Mouse (Mus musculus) midbrain, embryonic 13.5 days (tissue): ENCODE results near the gene Arl3. TPM values are rescaled to one million over a fixed set of nuclear protein-coding genes. Genes with fewer than 3 reads are reported as not detected.

ENCODE experiments used
- ATAC-seq: fragments of 200-750 bp; cut with Nextera tagmentation; 2 replicates; pipeline ENCODE4 v1.8.0; 2017; ENCODE audit warnings: mild to moderate bottlenecking, moderate TSS enrichment, moderate library complexity
- H3K27ac ChIP-seq: fragments of 300-500 bp; sonication (generic); 2 replicates; pipeline ENCODE4 v1.5.1; 2015; ENCODE audit warnings: inconsistent platforms, mild to moderate bottlenecking, moderate library complexity
- H3K27me3 ChIP-seq: fragments of 300-500 bp; sonication (generic); 2 replicates; pipeline ENCODE4 v1.6.1; 2015; ENCODE audit warnings: mild to moderate bottlenecking, inconsistent platforms
- H3K36me3 ChIP-seq: fragments of 300-500 bp; sonication (generic); 2 replicates; pipeline ENCODE4 v1.6.1; 2015; ENCODE audit warnings: mild to moderate bottlenecking, inconsistent platforms
- H3K4me1 ChIP-seq: fragments of 300-500 bp; sonication (generic); replicated peaks from 2 replicates; pipeline ENCODE4 v1.6.1; 2015; ENCODE audit warnings: inconsistent platforms
- H3K4me2 ChIP-seq: fragments of 300-500 bp; sonication (generic); replicated peaks from 2 replicates; pipeline ENCODE4 v1.6.1; 2015; ENCODE audit warnings: moderate library complexity, mild to moderate bottlenecking, inconsistent platforms
- H3K4me3 ChIP-seq: fragments of 300-500 bp; sonication (generic); replicated peaks from 2 replicates; pipeline ENCODE4 v1.5.1; 2015; ENCODE audit warnings: mild to moderate bottlenecking, inconsistent platforms
- H3K9ac ChIP-seq: fragments of 300-500 bp; sonication (generic); replicated peaks from 2 replicates; pipeline ENCODE4 v1.6.1; 2015; ENCODE audit warnings: mild to moderate bottlenecking, inconsistent platforms
- H3K9me3 ChIP-seq: fragments of 300-500 bp; sonication (generic); 2 replicates; pipeline ENCODE4 v1.6.1; 2016; ENCODE audit warnings: mild to moderate bottlenecking, inconsistent platforms
- WGBS: fragments of 180-500 bp; shearing (Covaris S2); methylation state at CpG from one replicate; pipeline ENCODE4 v1.1.7; 2015; 5-methylcytosine and 5-hydroxymethylcytosine counted together
- polyA plus RNA-seq: library from polyadenylated mRNA; unstranded; fragments of >200 nt; fragmentation: Nextera tagmentation; extraction: Ambion mirVana; gene quantifications from 2 replicates; pipeline ENCODE4 v1.2.1, GENCODE M21; 2015

Arl3 gene
- polyA plus RNA-seq, 1 experiment from 2014 or later, result 238 TPM

DNA sequence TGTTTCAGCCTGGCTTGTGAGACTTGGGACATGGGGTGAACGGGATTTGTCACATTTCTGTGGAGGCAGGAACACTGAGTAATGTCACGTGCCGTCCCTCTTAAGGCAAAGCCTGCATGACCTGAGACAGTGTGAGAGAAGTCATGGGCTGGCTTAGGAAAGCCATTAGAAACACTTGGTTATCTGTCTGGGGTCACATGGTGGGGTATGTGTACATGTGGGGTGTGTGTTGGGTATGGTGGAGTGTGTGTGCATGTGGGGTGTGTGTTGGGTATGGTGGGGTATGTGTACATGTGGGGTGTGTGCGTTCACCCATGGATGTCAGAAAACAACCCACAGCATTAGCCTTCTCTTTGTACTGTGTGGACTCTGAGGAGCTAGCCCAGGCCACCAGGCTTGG, 22.6 kb downstream of the Arl3 start:
- Histone ChIP-seq H3K36me3 (peaks cover 60% of the 10 kb centered on the region), H3K4me1 (peaks cover 22% of the 10 kb centered on the region), H3K4me2 (no peak overlapping the region), H3K4me3 (no peak overlapping the region), H3K27ac (no peak overlapping the region), H3K27me3 (no peaks in the 10 kb centered on the region), H3K9ac (no peak overlapping the region), H3K9me3 (no peaks in the 10 kb centered on the region)
- ATAC-seq, result no peak
- WGBS, result 85% methylated on average over 4 of the region's 4 CpGs

DNA sequence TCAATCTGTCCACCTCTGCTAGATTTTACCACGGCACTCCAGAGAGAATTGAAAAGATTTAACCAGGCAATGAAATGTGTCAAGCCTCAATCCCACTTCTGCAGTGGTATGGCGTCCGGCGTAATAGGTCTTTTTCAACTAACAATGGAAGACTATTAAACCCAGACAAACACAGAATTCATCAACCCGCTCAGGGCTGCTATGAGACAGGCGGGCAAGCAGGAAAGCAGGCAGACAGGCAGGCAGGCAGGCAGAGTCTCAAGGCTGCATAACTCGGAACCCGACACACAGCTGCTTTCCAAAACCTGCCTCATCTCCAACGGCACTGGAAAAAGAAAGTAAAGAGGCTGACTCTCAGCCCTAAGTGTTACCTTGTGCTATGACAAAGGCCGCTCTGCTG, 24.9 kb downstream of the Arl3 start:
- peaks cover 11% of the 10 kb centered on the region; the same call in 1 of the 2 replicates for H3K4me1 ChIP-seq
- peaks cover 56% of the 10 kb centered on the region for H3K36me3 ChIP-seq
- WGBS, result 55% methylated on average over 10 of the region's 10 CpGs
- H3K27me3 ChIP-seq, result no peaks in the 10 kb centered on the region
- H3K9me3 ChIP-seq, result no peaks in the 10 kb centered on the region
- H3K4me2 ChIP-seq, result no peak overlapping the region
- H3K9ac ChIP-seq, result no peak overlapping the region
- H3K4me3 ChIP-seq, result no peak overlapping the region
- peak overlapping the region; percentile 70 for H3K27ac ChIP-seq
- no peak for ATAC-seq

DNA sequence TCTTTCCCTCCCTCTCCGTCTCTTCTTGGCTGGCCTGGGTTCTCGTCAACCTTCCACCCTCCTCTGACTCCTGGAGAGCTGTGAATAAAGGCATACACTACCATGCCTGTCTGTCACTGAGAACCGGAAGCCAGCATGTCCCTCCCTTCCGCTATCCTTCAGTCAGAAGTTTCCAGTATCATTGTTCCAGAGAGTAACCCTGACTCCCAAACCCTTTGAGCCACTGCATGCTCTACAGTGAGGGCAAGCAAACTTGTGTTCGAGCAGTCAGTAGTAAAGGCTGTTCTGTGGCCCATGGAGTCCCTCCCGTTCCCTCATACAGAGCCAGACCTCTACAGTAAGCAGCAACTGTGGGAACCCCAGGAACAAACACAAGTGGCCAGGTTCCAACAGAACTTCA, 25.4 kb downstream of the Arl3 start:
- H3K4me3 ChIP-seq, result no peak overlapping the region
- no peak overlapping the region for H3K4me2 ChIP-seq
- peak overlapping the region; percentile 70; the same call in 1 of the 2 replicates for H3K27ac ChIP-seq
- no peak overlapping the region for H3K9ac ChIP-seq
- ATAC-seq, result no peak
- peaks cover 62% of the 10 kb centered on the region for H3K36me3 ChIP-seq
- peaks cover 11% of the 10 kb centered on the region; the same call in 1 of the 2 replicates for H3K4me1 ChIP-seq
- WGBS, result 75% methylated on average over 6 of the region's 6 CpGs
- H3K27me3 ChIP-seq, result no peaks in the 10 kb centered on the region
- no peaks in the 10 kb centered on the region for H3K9me3 ChIP-seq

DNA sequence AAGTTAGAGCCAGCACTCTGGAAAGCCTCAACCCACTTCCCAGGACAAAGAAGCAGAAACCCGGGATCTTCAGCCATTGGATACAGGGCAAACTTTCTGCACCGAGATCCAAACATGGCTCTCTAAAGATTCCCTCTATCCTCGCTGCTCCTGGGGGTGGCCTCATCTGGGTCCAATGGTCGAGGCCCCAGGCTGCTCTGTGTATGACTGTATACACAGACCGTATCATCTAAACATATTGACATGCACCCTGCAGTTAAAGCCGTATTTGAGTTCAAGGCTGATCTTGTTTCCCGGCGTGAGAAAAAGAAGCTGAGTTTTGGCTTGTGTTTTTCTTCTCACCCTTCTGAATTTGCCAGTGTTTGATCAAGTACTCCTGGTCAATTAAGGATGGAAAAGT, 30.2 kb downstream of the Arl3 start:
- Histone ChIP-seq H3K27ac (no peak overlapping the region), H3K36me3 (peaks cover 56% of the 10 kb centered on the region), H3K9me3 (no peaks in the 10 kb centered on the region), H3K9ac (no peak overlapping the region), H3K4me1 (peaks cover 6% of the 10 kb centered on the region; the same call in 1 of the 2 replicates), H3K4me2 (no peak overlapping the region), H3K27me3 (no peaks in the 10 kb centered on the region), H3K4me3 (no peak overlapping the region)
- 86% methylated on average over 8 of the region's 8 CpGs for WGBS
- ATAC-seq, result no peak

DNA sequence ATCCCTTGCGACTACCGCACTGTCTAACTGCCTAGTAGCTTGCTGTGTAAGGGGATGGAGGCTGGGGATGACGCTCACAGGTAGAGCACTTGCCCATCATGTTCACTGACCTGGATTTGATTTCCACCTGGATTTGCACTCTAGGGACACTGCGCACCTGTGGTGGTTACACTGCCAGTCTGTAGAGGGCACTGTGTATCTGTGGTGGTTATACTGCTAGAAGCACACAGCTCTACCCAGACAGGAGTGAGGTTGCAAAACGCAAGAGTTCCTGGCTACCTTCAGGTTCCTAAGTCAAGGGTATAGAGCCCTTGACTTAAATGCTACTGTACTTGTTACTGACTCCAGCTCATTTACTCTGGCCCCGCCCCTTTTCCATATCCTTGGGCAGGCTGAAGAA, 34.8 kb downstream of the Arl3 start:
- H3K4me3 ChIP-seq, result no peak overlapping the region
- H3K9me3 ChIP-seq, result no peaks in the 10 kb centered on the region
- H3K4me2 ChIP-seq, result no peak overlapping the region
- H3K36me3 ChIP-seq, result peaks cover 46% of the 10 kb centered on the region
- H3K27ac ChIP-seq, result no peak overlapping the region
- H3K9ac ChIP-seq, result no peak overlapping the region
- peaks cover 20% of the 10 kb centered on the region for H3K4me1 ChIP-seq
- 90% methylated on average over 6 of the region's 6 CpGs for WGBS
- no peak for ATAC-seq
- H3K27me3 ChIP-seq, result no peaks in the 10 kb centered on the region

DNA sequence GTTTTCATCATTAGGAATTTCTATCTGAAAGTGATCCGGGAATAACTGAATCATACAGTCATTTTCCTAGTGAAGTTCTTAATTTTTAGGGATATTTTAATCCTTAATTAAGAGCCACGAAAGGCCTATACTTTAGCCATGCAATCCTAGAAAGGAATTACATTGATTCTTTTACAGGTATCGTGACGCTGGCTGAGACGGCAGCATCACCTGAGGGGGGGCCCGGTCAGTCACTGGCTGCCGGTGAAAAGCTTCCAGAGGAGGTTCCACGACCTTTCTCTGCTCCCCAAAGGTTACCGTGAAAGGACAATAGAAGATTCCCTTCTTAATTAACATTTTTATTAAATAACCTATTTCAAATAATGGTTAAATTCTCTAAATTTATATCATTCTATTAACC, 35.6 kb downstream of the Arl3 start:
- H3K4me1 ChIP-seq, result peaks cover 28% of the 10 kb centered on the region
- H3K4me2 ChIP-seq, result no peak overlapping the region
- no peaks in the 10 kb centered on the region for H3K9me3 ChIP-seq
- 90% methylated on average over 9 of the region's 9 CpGs for WGBS
- no peak overlapping the region for H3K4me3 ChIP-seq
- H3K27ac ChIP-seq, result no peak overlapping the region
- no peaks in the 10 kb centered on the region for H3K27me3 ChIP-seq
- H3K9ac ChIP-seq, result no peak overlapping the region
- ATAC-seq, result no peak
- peaks cover 38% of the 10 kb centered on the region for H3K36me3 ChIP-seq

DNA sequence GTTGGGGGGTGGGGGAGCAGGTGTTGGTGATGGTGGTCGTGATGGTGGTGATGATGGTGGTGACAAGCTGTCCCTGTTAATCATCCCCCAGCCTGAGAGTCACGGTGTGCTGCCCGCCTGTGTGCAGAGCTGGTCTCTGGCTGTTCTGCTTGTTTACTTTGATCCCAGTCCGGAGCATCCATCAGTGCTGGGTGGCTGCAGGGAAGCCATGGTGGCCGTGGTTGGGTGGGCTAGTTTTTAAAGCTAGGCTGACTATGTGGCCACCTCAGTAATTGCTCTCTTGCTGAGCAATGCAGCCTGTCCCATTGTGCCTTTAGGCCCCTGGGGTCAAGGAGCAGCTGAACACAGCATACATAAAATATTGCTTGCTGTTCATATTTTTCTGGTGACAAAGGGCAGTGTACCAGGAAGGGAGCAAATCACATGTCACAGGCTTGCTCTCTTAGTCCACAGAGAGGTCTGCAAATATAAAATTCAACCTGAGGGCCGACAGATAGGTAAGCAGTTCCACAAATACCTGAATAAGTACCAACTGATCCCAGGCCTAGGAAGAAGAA, 38.4 kb downstream of the Arl3 start:
- WGBS, result 38% methylated on average over 6 of the region's 6 CpGs
- no peak overlapping the region for H3K4me3 ChIP-seq

DNA sequence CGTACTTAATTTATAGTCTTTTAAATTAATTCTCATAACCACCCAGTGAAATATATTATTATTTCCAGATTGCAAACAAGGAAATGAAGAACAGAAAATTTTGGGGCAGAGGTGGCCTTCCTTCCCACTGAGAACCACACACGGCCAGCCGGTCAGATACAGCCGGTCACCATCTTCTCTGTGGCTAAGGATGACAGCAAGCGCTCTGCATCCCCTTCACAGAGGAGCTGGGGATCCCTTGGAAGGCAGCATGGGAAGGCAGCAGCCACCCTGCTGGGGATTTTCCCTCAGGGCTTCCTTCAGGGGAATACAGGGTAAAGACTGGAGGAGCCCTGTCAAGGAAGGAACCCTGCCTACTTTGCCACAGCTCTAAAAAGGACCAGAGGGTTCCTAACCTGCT, 39.5 kb downstream of the Arl3 start:
- peaks cover 67% of the 10 kb centered on the region for H3K4me1 ChIP-seq
- peak overlapping the region; percentile 42; the same call in 1 of the 2 replicates for H3K9ac ChIP-seq
- H3K27ac ChIP-seq, result peak overlapping the region; percentile 82
- H3K27me3 ChIP-seq, result no peaks in the 10 kb centered on the region
- no peak for ATAC-seq
- H3K9me3 ChIP-seq, result no peaks in the 10 kb centered on the region
- peaks cover 7% of the 10 kb centered on the region; the same call in 1 of the 2 replicates for H3K36me3 ChIP-seq
- H3K4me2 ChIP-seq, result no peak overlapping the region
- 58% methylated on average over 5 of the region's 5 CpGs for WGBS
- no peak overlapping the region for H3K4me3 ChIP-seq

More for the DNA sequence above, 38.4 kb downstream of the Arl3 start:
- Histone ChIP-seq H3K27ac (peak overlapping the region; percentile 39; the same call in 1 of the 2 replicates), H3K9me3 (no peaks in the 10 kb centered on the region), H3K4me1 (peaks cover 56% of the 10 kb centered on the region), H3K36me3 (peaks cover 12% of the 10 kb centered on the region; the same call in 1 of the 2 replicates), H3K4me2 (no peak overlapping the region), H3K9ac (no peak overlapping the region), H3K27me3 (no peaks in the 10 kb centered on the region)
- no peak for ATAC-seq

DNA sequence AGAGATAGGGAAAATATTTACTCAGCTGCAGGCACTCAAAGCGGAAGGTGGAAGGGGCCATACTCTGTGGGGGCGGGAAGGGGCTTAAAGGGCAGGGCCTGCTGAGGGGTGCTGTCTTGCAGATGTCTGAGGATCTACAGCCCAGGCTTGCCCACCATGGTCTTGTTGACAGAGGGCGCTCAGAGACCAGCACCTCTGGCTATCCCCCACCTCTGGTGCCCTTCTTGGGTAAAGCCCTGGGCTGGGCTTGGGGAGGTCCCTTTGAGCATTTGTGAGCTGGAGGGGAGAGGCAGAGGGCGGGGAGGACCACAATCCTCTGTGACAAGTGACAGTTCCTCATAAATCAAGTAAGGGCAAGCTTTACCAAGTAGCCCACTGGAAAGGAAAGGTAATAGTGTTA, 39.9 kb downstream of the Arl3 start:
- Histone ChIP-seq H3K4me2 (no peak overlapping the region), H3K4me1 (peaks cover 71% of the 10 kb centered on the region), H3K4me3 (no peak overlapping the region), H3K9me3 (no peaks in the 10 kb centered on the region), H3K36me3 (peaks cover 7% of the 10 kb centered on the region; the same call in 1 of the 2 replicates), H3K27ac (peak overlapping the region; percentile 82; the same call in 1 of the 2 replicates), H3K27me3 (no peaks in the 10 kb centered on the region), H3K9ac (0 out of 2 replicates have a peak overlapping the region, but pooled peaks have one; percentile 42)
- WGBS, result 39% methylated on average over 4 of the region's 4 CpGs
- ATAC-seq, result no peak

DNA sequence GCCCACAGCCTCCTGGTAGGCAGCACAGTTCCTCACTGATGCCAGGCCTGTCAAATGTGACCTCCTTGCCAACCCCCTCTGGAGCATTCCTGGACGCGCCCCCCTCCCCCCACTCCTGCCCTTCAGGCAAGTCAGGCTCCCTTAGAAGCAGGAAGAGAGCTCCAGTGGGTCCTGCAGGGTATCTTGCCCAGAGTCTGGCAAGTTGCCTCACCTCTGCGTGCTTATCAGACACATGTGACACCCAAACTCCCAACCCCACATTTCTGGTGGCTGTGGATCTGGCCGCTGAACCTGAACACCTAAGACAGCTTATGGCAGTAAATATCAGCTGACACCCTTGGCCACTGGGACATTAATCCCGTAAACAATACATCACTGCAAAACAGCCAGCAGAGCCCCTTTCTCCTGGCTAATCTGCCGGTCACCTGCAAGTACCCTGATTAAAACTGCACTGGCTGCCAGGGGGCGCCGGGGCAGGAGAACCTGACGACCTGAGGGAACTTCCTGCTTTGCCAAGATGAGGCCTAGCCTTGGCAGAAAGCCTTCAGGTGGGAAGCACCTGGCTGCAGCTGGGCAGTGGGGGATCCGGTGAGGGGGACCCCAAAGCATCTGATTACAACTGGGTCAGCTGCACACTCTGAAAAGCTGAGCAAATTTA, 40.8 kb downstream of the Arl3 start:
- Histone ChIP-seq H3K9me3 (no peaks in the 10 kb centered on the region), H3K9ac (peak overlapping the region; percentile 48), H3K27me3 (no peaks in the 10 kb centered on the region), H3K4me2 (no peak overlapping the region), H3K36me3 (peaks cover 7% of the 10 kb centered on the region; the same call in 1 of the 2 replicates), H3K27ac (peak overlapping the region; percentile 82), H3K4me1 (peaks cover 80% of the 10 kb centered on the region), H3K4me3 (no peak overlapping the region)
- no peak for ATAC-seq
- 5% methylated on average over 10 of the region's 10 CpGs for WGBS

DNA sequence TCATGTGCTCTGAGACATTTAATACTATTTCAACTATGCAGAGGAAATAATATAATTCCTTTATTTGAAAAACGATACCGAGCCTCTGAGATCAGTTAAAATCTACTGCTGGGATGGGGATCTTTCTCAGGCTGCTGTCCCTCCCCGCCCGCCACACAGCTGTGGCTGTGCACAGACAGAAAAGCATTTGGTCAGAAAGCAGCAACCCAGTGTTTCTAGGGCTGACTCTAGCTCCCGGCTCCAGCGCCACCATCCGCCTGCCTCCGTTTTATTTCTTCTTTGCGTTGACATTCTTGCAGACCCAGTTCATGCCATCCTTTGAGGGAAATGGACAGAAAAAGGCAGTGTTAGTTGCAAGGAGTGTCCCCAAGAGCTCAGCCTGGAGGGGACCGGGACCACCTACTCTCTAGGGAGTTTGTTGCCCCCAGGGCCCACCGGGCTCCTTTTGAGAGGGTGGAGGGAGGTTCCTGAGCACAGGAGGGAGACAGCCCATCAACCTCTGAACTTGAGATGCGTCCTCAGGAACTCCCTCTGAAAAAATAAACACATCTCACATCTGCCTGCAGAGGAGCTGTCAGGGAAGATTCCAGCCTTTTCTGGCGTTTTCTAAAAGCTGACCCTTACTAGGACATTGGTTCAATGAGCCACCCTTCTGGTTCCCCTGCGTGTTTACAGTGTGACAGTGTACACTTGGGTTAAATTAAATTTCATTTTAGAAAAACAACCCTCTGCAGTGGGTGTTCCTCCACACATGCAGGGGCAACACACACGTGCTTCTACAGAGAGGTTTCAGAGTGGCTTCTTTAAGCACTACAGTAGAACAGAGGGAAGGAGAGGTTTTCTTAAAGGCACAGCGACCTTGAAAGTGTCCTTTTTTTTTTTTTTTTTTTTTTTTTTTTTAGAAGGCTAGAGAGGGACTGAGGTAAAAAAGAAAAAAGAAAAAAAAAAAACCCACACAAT, 41.6 kb downstream of the Arl3 start:
- 6% methylated on average over 16 of the region's 16 CpGs for WGBS
- H3K27ac ChIP-seq, result peak overlapping the region; percentile 90
- peaks cover 3% of the 10 kb centered on the region; the same call in 1 of the 2 replicates for H3K36me3 ChIP-seq
- H3K4me2 ChIP-seq, result peak overlapping the region; percentile 60
- H3K9me3 ChIP-seq, result no peaks in the 10 kb centered on the region
- no peak for ATAC-seq
- peak overlapping the region; percentile 48; the same call in 1 of the 2 replicates for H3K9ac ChIP-seq
- H3K4me3 ChIP-seq, result no peak overlapping the region
- no peaks in the 10 kb centered on the region for H3K27me3 ChIP-seq
- H3K4me1 ChIP-seq, result peaks cover 88% of the 10 kb centered on the region
